Mouse (Mus musculus) liver, embryonic 11.5 days (tissue): Measurements from ENCODE around the gene Nif3l1. TPM values are rescaled to one million over a fixed set of nuclear protein-coding genes. Genes with fewer than 3 reads are reported as not detected.
A peak's percentile ranks its signal among the peaks of the same experiment; 100 is the strongest.

Source experiments
- ATAC-seq: fragments of 200-750 bp; cut with Nextera tagmentation; replicated peaks from 2 replicates; pipeline ENCODE4 v1.8.0; 2017; ENCODE audit warnings: moderate number of reproducible peaks, mild to moderate bottlenecking, moderate TSS enrichment, moderate library complexity; ENCODE audit not compliant: low FRiP score
- DNase-seq: peaks from one replicate; pipeline ENCODE4 v3.0.0-alpha.2; 2017; ENCODE audit warnings: low spot score
- H3K27ac ChIP-seq: fragments of 300-500 bp; sonication (generic); 2 replicates; pipeline ENCODE4 v1.5.1; 2014; ENCODE audit warnings: mild to moderate bottlenecking, low read depth, low read length, control low read depth
- H3K27me3 ChIP-seq: fragments of 300-500 bp; sonication (generic); replicated peaks from 2 replicates; pipeline ENCODE4 v1.6.1; 2014; ENCODE audit warnings: low read length, mixed read lengths; ENCODE audit not compliant: control insufficient read depth, insufficient read depth
- H3K36me3 ChIP-seq: fragments of 300-500 bp; sonication (generic); 2 replicates; pipeline ENCODE4 v1.6.1; 2014; ENCODE audit warnings: mild to moderate bottlenecking, low read length, moderate library complexity, mixed read lengths; ENCODE audit not compliant: control insufficient read depth, insufficient read depth
- H3K4me1 ChIP-seq: fragments of 300-500 bp; sonication (generic); replicated peaks from 2 replicates; pipeline ENCODE4 v1.6.1; 2014; ENCODE audit warnings: low read length, mixed read lengths; ENCODE audit not compliant: control insufficient read depth, insufficient read depth
- H3K4me2 ChIP-seq: fragments of 300-500 bp; sonication (generic); 2 replicates; pipeline ENCODE4 v1.6.1; 2014; ENCODE audit warnings: mild to moderate bottlenecking, control low read depth, moderate library complexity
- H3K4me3 ChIP-seq: fragments of 300-500 bp; sonication (generic); 2 replicates; pipeline ENCODE4 v1.5.1; 2014; ENCODE audit warnings: low read depth, low read length, control low read depth
- H3K9ac ChIP-seq: fragments of 300-500 bp; sonication (generic); 2 replicates; pipeline ENCODE4 v1.6.1; 2014; ENCODE audit warnings: low read depth, low read length, control low read depth
- H3K9me3 ChIP-seq: fragments of 300-500 bp; sonication (generic); 2 replicates; pipeline ENCODE4 v1.6.1; 2016; ENCODE audit warnings: low read length, inconsistent platforms, mixed read lengths; ENCODE audit not compliant: control insufficient read depth
- WGBS: fragments of 180-500 bp; shearing (Covaris S2); extraction: QIAGEN DNeasy Blood & Tissue Kit; methylation state at CpG from one replicate; pipeline ENCODE4 v1.1.7; 2014; 5-methylcytosine and 5-hydroxymethylcytosine counted together
- polyA plus RNA-seq: library from polyadenylated mRNA; unstranded; fragments of >200 nt; fragmentation: Nextera tagmentation; extraction: Ambion mirVana; gene quantifications from 2 replicates; pipeline ENCODE4 v1.2.1, GENCODE M21; 2014

Gene Nif3l1
- polyA plus RNA-seq, 1 experiment from 2014 or later = 45.0 TPM

DNA sequence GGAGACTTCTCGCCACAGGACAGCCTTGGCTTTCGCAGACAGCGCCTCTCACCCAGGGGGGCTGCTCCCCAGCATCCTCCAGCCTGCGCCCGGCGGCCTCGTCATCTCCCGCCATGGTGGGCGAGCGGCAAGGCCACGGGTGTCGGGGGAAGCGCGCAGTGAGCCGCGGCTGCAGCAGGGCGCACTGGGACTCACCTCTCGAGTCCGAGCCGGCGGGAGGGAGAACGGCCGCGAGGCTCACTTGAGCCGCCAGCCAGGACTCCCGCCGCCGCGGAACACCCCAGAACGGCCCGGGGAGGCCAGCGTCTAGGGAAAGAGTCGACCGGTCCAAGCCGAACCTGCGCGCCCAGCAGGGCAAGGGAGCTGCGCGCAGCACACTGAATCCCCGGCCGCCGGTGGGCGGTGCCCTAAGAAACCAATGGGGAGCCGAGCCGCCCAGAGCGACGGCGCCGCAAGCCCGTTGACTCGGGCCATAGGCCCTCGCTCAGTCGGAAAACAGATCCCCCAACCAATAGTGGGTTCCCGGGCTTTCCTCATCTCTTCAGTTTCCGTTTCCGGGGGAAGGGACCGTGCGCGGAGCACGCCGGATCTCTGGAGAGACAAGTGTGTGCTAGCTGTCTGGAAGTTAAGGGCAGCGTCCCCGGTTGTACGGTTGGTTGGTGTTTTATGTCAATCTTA is 59.8 kb downstream of the Nif3l1 start, which contains the start of gene Orc2:
Gene Orc2 (minus strand): TSS at position 533 of the 678 bp plus-strand sequence.
- H3K27ac ChIP-seq = peak within 1 kb of the TSS; percentile 88
- peak within 1 kb of the TSS; percentile 91 for H3K9ac ChIP-seq
- DNase-seq (peak; percentile 86), ATAC-seq (peak; percentile 96)
- under 1% methylated on average over 64 of the region's 64 CpGs for WGBS
- H3K4me1 ChIP-seq = peaks cover 7% of the 10 kb centered on the region
- H3K4me2 ChIP-seq = peak within 1 kb of the TSS; percentile 89
- peak within 1 kb of the TSS; percentile 88 for H3K4me3 ChIP-seq
- H3K9me3 ChIP-seq = peaks cover 25% of the 10 kb centered on the region
- no peaks in the 10 kb centered on the region for H3K27me3 ChIP-seq
- peaks cover 19% of the 10 kb centered on the region for H3K36me3 ChIP-seq

DNA sequence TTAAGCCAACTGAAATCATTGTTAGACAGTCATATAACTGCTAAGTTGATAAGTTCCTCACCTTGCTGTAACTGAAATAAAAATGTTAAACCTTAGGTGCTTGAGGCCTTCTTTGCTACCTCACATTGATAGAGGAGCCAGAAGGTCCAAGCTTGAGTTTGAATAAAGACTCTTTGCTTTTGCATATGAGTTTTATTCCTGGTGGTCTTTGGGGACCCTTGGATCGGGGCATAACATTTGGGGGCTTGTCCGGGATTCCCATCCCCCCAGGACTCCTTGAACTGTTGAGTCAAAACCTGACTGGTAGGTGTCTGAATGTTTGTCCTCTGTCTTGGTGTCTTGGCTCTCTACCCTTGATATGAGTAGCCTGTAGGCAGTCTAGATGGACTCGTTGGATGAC is 62.3 kb downstream of the Nif3l1 start:
- peak; percentile 31 for DNase-seq
- H3K36me3 ChIP-seq = peaks cover 10% of the 10 kb centered on the region; the same call in 1 of the 2 replicates
- no peak for ATAC-seq
- no peak overlapping the region for H3K4me3 ChIP-seq
- 88% methylated on average over 3 of the region's 3 CpGs for WGBS
- no peak overlapping the region for H3K9ac ChIP-seq
- H3K4me2 ChIP-seq = no peak overlapping the region
- H3K9me3 ChIP-seq = peaks cover 29% of the 10 kb centered on the region
- H3K4me1 ChIP-seq = peaks cover 4% of the 10 kb centered on the region
- no peaks in the 10 kb centered on the region for H3K27me3 ChIP-seq
- H3K27ac ChIP-seq = no peak overlapping the region

Other genes starting within 250 kb of the Nif3l1 start
- gene Aox4, start 234.8 kb upstream of the Nif3l1 start, polyA plus RNA-seq = 1.7 and 2.3 TPM in 2 replicates
- not detected in 2 replicates for gene Aox2, start 166.8 kb upstream of the Nif3l1 start, polyA plus RNA-seq
- gene Bzw1, start 52.3 kb upstream of the Nif3l1 start, polyA plus RNA-seq = 344 and 399 TPM in 2 replicates
- 124 and 129 TPM in 2 replicates for gene Clk1, start 21.1 kb upstream of the Nif3l1 start, polyA plus RNA-seq
- 58.6 and 62.8 TPM in 2 replicates for gene Ppil3, start 335 bp downstream of the Nif3l1 start, polyA plus RNA-seq
- gene Orc2, start 60.0 kb downstream of the Nif3l1 start, polyA plus RNA-seq = 73.4 and 88.3 TPM in 2 replicates
- gene Fam126b, start 141.2 kb downstream of the Nif3l1 start, polyA plus RNA-seq = 6.5 and 7.3 TPM in 2 replicates
- gene Ndufb3, start 141.2 kb downstream of the Nif3l1 start, polyA plus RNA-seq = 172 and 182 TPM in 2 replicates